Mouse (Mus musculus) brain, embryonic 14.5 days (tissue): ENCODE results near the gene Fam120b.

Experiments
- CTCF ChIP-seq: fragments of 200-500 bp; IDR thresholded peaks from 2 replicates; pipeline ENCODE4 v1.5.1; 2012; ENCODE audit warnings: inconsistent platforms, mild to moderate bottlenecking, moderate library complexity, borderline replicate concordance; ENCODE audit not compliant: insufficient read depth, insufficient read length; ENCODE audit errors: extremely low read depth
- POLR2A ChIP-seq: fragments of 200-500 bp; IDR thresholded peaks from 2 replicates; pipeline ENCODE4 v1.6.1; 2012; ENCODE audit warnings: mild to moderate bottlenecking, inconsistent platforms, borderline replicate concordance; ENCODE audit not compliant: poor library complexity, insufficient read depth, insufficient read length, severe bottlenecking; ENCODE audit errors: extremely low read depth

- TF ChIP-seq CTCF (no peak), POLR2A (no peak)
Observed at GRCm38 (mm10) chr17:15355072-15355471, 40.9 kb upstream of the Fam120b start.
